Mouse (Mus musculus) stomach, adult 2 months (tissue): ENCODE results near the gene Fam20a. TPM values are rescaled to one million over a fixed set of nuclear protein-coding genes. Genes with fewer than 3 reads are reported as not detected.

Experiments
- polyA plus RNA-seq: library from polyadenylated mRNA; depleted of rRNA; stranded (reverse); fragments of >200 nt; gene quantifications from 2 replicates; pipeline ENCODE4 v1.2.3, GENCODE M21; 2012; rRNA removed

Fam20a gene
- 6.0 and 6.5 TPM in 2 replicates for polyA plus RNA-seq

GRCm38 (mm10) chr11:109721781-109722446, at the start of gene Fam20a:
Gene Fam20a, minus strand, starts transcription at chr11:109722279.

GRCm38 (mm10) chr11:109649206-109649605, 72.9 kb downstream of the Fam20a start, which contains the start of gene Prkar1a:
Gene Prkar1a, plus strand, starts transcription at chr11:109649405.

Other genes starting within 250 kb of the Fam20a start
- gene Arsg, start 248.9 kb downstream of the Fam20a start, polyA plus RNA-seq, result 0.75 and 0.98 TPM in 2 replicates
- gene Slc16a6, start 248.7 kb downstream of the Fam20a start, polyA plus RNA-seq, result 0.76 and 0.87 TPM in 2 replicates
- 5.5 and 7.8 TPM in 2 replicates for gene Wipi1, start 110.3 kb downstream of the Fam20a start, polyA plus RNA-seq
- 32.3 and 37.1 TPM in 2 replicates for gene Prkar1a, start 72.9 kb downstream of the Fam20a start, polyA plus RNA-seq
- gene 1700012B07Rik, start 105.8 kb upstream of the Fam20a start, polyA plus RNA-seq, result not detected in 2 replicates